Mouse (Mus musculus): ENCODE measurements around the gene Plcxd3. TPM values are rescaled to one million over a fixed set of nuclear protein-coding genes. Genes with fewer than 3 reads are reported as not detected.
"Not testable (repeated sequence)": the region's sequence is repeated elsewhere in the genome, so short reads cannot be mapped to it uniquely, and the experiment has no call there.

Plcxd3 gene
- polyA plus RNA-seq, 1 experiment from 2014 or later: 98.9 TPM

GRCm38 (mm10) chr15:4595521-4595920 is 220.2 kb downstream of the Plcxd3 start:
- ATAC-seq (replicated peaks); H3K9ac ChIP-seq; H3K36me3 ChIP-seq (replicated peaks); H3K4me3 ChIP-seq; H3K27ac ChIP-seq; H3K27me3 ChIP-seq (replicated peaks); H3K4me1 ChIP-seq; H3K4me2 ChIP-seq; H3K9me3 ChIP-seq: not testable (repeated sequence)
- WGBS: 93% methylated on average over 8 of the region's 8 CpGs

GRCm38 (mm10) chr15:4598661-4599060 is 223.4 kb downstream of the Plcxd3 start:
- H3K9ac ChIP-seq; H3K36me3 ChIP-seq (replicated peaks); H3K4me1 ChIP-seq; H3K27ac ChIP-seq; H3K27me3 ChIP-seq (replicated peaks); H3K9me3 ChIP-seq; H3K4me3 ChIP-seq; ATAC-seq (replicated peaks); H3K4me2 ChIP-seq: not testable (repeated sequence)
- 94% methylated on average over 8 of the region's 8 CpGs for WGBS

GRCm38 (mm10) chr15:4599331-4599730 is 224.0 kb downstream of the Plcxd3 start:
- H3K27ac ChIP-seq; H3K36me3 ChIP-seq (replicated peaks); H3K4me1 ChIP-seq; H3K4me3 ChIP-seq; H3K4me2 ChIP-seq; H3K9ac ChIP-seq; H3K9me3 ChIP-seq; H3K27me3 ChIP-seq (replicated peaks); ATAC-seq (replicated peaks): not testable (repeated sequence)
- WGBS: 88% methylated on average over 8 of the region's 8 CpGs

GRCm38 (mm10) chr15:4605630-4606029 is 230.3 kb downstream of the Plcxd3 start:
- no peaks in the 10 kb centered on the region for H3K36me3 ChIP-seq (replicated peaks)
- H3K4me1 ChIP-seq: no peaks in the 10 kb centered on the region
- no peak for ATAC-seq (replicated peaks)
- H3K4me2 ChIP-seq: no peak overlapping the region
- H3K4me3 ChIP-seq: no peak overlapping the region
- no peak overlapping the region for H3K9ac ChIP-seq
- no peak overlapping the region for H3K27ac ChIP-seq
- 88% methylated on average over 6 of the region's 6 CpGs for WGBS
- H3K9me3 ChIP-seq: no peaks in the 10 kb centered on the region
- H3K27me3 ChIP-seq (replicated peaks): no peaks in the 10 kb centered on the region
